Mouse (Mus musculus): ENCODE data around the gene BC048403.
A peak's percentile ranks its signal among the peaks of the same experiment; 100 is the strongest.

Gene BC048403

DNA sequence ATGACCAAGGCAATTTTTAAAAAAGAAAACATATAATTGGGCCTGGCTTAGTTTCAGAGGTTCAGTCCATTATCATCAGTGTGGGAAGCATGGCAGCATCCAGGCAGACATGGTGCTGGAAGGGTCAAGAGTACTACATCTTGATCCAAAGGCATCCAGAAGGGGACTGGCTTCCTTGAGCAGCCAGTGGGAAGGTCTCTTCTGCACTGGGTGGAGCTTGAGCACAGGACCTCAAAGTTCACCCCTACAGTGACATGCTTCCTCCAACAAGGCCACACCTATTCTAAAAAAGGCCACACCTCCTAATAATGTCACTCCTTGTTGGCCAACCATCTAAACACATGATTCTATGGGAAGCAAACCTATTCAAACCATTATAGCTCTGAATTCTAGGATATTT lies 22.9 kb upstream of the BC048403 start:
- H3K4me3 ChIP-seq (replicated peaks; ENCODE audit: low read length) = no peak overlapping the region
- H3K36me3 ChIP-seq (ENCODE audit: insufficient read depth, low read length) = no peaks in the 10 kb centered on the region
- peaks cover 2% of the 10 kb centered on the region; the same call in 1 of the 2 replicates for H3K27me3 ChIP-seq (ENCODE audit: insufficient read depth, low read length)
- H3K4me1 ChIP-seq (replicated peaks; ENCODE audit: low read depth, low read length) = peaks cover 10% of the 10 kb centered on the region; the same call in 1 of the 2 replicates
- peaks cover 3% of the 10 kb centered on the region; the same call in 1 of the 2 replicates for H3K9me3 ChIP-seq (ENCODE audit: low read length)
- TF ChIP-seq POU5F1 (IDR thresholded peaks at IDR 0.05; ENCODE audit: borderline replicate concordance, low read length) (no peak), CTCF (conservative IDR thresholded peaks at IDR 0.05; ENCODE audit: low read length) (no peak), NANOG (IDR thresholded peaks at IDR 0.05; ENCODE audit: borderline replicate concordance, low read length) (no peak)

GRCm38 (mm10) chr10:121718896-121719585 lies 20.7 kb upstream of the BC048403 start:
- Histone ChIP-seq H3K4me1 (replicated peaks; ENCODE audit: low read depth, low read length) (peaks cover 10% of the 10 kb centered on the region; the same call in 1 of the 2 replicates), H3K9me3 (ENCODE audit: low read length) (peaks cover 9% of the 10 kb centered on the region; the same call in 1 of the 2 replicates), H3K4me3 (replicated peaks; ENCODE audit: low read length) (peak overlapping the region; percentile 48; the same call in 1 of the 2 replicates), H3K27me3 (ENCODE audit: insufficient read depth, low read length) (peaks cover 2% of the 10 kb centered on the region; the same call in 1 of the 2 replicates), H3K36me3 (ENCODE audit: insufficient read depth, low read length) (no peaks in the 10 kb centered on the region)
- TF ChIP-seq CTCF (conservative IDR thresholded peaks at IDR 0.05; ENCODE audit: low read length) = no peak
- TF ChIP-seq POU5F1 (IDR thresholded peaks at IDR 0.05; ENCODE audit: borderline replicate concordance, low read length) = no peak
- TF ChIP-seq NANOG (IDR thresholded peaks at IDR 0.05; ENCODE audit: borderline replicate concordance, low read length) = no peak

GRCm38 (mm10) chr10:121720701-121721100 lies 19.0 kb upstream of the BC048403 start:
- no peak for TF ChIP-seq POU5F1 (IDR thresholded peaks at IDR 0.05; ENCODE audit: borderline replicate concordance, low read length)
- TF ChIP-seq NANOG (IDR thresholded peaks at IDR 0.05; ENCODE audit: borderline replicate concordance, low read length) = no peak
- no peak for TF ChIP-seq CTCF (conservative IDR thresholded peaks at IDR 0.05; ENCODE audit: low read length)
- no peak overlapping the region for H3K4me3 ChIP-seq (replicated peaks; ENCODE audit: low read length)
- peaks cover 10% of the 10 kb centered on the region for H3K4me1 ChIP-seq (replicated peaks; ENCODE audit: low read depth, low read length)
- no peaks in the 10 kb centered on the region for H3K36me3 ChIP-seq (ENCODE audit: insufficient read depth, low read length)
- H3K27me3 ChIP-seq (ENCODE audit: insufficient read depth, low read length) = peaks cover 2% of the 10 kb centered on the region; the same call in 1 of the 2 replicates
- H3K9me3 ChIP-seq (ENCODE audit: low read length) = peaks cover 9% of the 10 kb centered on the region; the same call in 1 of the 2 replicates

DNA sequence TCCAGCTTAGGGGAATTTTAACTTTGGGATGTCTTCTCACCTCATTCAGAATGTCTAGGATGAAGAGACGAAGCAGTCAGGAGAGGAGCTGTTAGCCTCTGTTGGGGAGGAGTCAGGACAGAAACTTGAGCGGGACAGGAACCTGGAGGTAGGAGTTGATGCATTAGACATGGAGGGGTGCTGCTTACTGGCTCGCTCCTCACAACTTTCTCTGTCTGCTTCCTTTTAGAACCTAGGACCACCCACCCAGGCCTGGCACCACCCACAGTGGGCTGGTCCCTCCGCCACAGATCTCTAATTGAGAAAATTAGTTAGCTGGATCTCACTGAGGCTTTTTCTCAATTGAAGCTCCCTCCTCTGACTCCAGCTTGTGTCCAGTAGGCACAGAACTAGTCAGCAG lies 13.2 kb upstream of the BC048403 start:
- Histone ChIP-seq H3K4me1 (replicated peaks; ENCODE audit: low read depth, low read length) (peaks cover 33% of the 10 kb centered on the region), H3K36me3 (ENCODE audit: insufficient read depth, low read length) (no peaks in the 10 kb centered on the region), H3K27me3 (ENCODE audit: insufficient read depth, low read length) (no peaks in the 10 kb centered on the region), H3K9me3 (ENCODE audit: low read length) (peaks cover 9% of the 10 kb centered on the region; the same call in 1 of the 2 replicates), H3K4me3 (replicated peaks; ENCODE audit: low read length) (peak overlapping the region; percentile 55)
- TF ChIP-seq NANOG (IDR thresholded peaks at IDR 0.05; ENCODE audit: borderline replicate concordance, low read length) (no peak), CTCF (conservative IDR thresholded peaks at IDR 0.05; ENCODE audit: low read length) (no peak), POU5F1 (IDR thresholded peaks at IDR 0.05; ENCODE audit: borderline replicate concordance, low read length) (no peak)

GRCm38 (mm10) chr10:121727151-121727550 lies 12.6 kb upstream of the BC048403 start:
- no peak for TF ChIP-seq NANOG (IDR thresholded peaks at IDR 0.05; ENCODE audit: borderline replicate concordance, low read length)
- TF ChIP-seq POU5F1 (IDR thresholded peaks at IDR 0.05; ENCODE audit: borderline replicate concordance, low read length) = no peak
- no peak for TF ChIP-seq CTCF (conservative IDR thresholded peaks at IDR 0.05; ENCODE audit: low read length)
- H3K4me3 ChIP-seq (replicated peaks; ENCODE audit: low read length) = peak overlapping the region; percentile 55
- H3K36me3 ChIP-seq (ENCODE audit: insufficient read depth, low read length) = no peaks in the 10 kb centered on the region
- peaks cover 4% of the 10 kb centered on the region; the same call in 1 of the 2 replicates for H3K9me3 ChIP-seq (ENCODE audit: low read length)
- peaks cover 33% of the 10 kb centered on the region for H3K4me1 ChIP-seq (replicated peaks; ENCODE audit: low read depth, low read length)
- H3K27me3 ChIP-seq (ENCODE audit: insufficient read depth, low read length) = no peaks in the 10 kb centered on the region

DNA sequence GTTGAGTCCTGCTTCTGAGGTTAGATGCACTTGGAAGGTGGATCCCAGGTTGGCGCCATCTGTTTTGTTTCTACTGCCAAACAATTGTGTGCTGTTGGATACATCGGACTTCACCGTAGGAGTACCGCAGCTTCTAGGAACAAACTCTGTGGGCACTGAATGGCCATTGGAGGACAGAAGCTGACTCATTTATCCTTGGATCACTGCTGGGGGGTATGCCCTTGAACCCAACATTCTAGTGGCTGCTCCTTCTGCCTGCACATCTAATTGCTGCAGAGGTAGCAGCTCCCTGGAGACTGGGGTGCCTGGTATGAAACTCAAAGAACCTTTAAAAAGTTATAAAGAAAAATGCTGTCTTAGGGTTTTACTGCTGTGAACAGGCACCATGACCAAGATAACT lies 11.5 kb upstream of the BC048403 start:
- Histone ChIP-seq H3K4me3 (replicated peaks; ENCODE audit: low read length) (no peak overlapping the region), H3K36me3 (ENCODE audit: insufficient read depth, low read length) (no peaks in the 10 kb centered on the region), H3K9me3 (ENCODE audit: low read length) (no peaks in the 10 kb centered on the region), H3K27me3 (ENCODE audit: insufficient read depth, low read length) (no peaks in the 10 kb centered on the region), H3K4me1 (replicated peaks; ENCODE audit: low read depth, low read length) (peaks cover 33% of the 10 kb centered on the region)
- TF ChIP-seq NANOG (IDR thresholded peaks at IDR 0.05; ENCODE audit: borderline replicate concordance, low read length) (no peak), CTCF (conservative IDR thresholded peaks at IDR 0.05; ENCODE audit: low read length) (no peak), POU5F1 (IDR thresholded peaks at IDR 0.05; ENCODE audit: borderline replicate concordance, low read length) (no peak)

DNA sequence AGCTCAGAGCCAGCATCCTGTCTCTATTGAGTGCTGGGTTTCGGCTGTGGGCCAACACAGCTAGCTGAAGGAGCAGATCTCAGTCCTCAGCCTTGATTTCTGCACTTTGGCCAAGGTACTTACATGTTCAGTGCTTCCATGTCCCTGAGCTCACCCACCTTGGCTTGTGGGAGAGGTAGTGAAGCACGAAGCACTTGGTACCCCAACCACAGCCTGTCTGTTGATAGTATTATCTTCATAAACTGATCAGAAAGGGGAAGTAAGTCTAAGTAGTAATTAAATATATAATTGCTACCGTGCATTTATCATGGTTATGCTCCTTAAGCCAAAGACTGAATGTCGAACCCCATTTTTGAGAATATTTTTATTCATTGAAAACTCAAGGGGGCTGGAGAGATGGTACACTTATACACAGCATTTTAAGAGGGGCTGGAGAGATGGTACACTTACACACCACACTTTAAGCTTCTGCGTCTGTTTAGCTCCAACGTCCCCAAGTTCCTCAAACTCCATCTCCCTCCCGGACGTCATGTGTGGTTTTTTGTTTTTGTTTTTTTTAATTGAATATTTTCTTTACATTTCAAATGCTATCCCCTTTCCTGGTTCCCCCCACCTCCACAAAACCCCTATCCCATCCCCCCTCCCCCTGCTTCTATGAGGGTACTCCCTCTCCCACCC lies 8.6 kb upstream of the BC048403 start:
- Histone ChIP-seq H3K4me1 (replicated peaks; ENCODE audit: low read depth, low read length) (peaks cover 30% of the 10 kb centered on the region), H3K27me3 (ENCODE audit: insufficient read depth, low read length) (peaks cover 3% of the 10 kb centered on the region; the same call in 1 of the 2 replicates), H3K36me3 (ENCODE audit: insufficient read depth, low read length) (no peaks in the 10 kb centered on the region), H3K4me3 (replicated peaks; ENCODE audit: low read length) (no peak overlapping the region), H3K9me3 (ENCODE audit: low read length) (no peaks in the 10 kb centered on the region)
- no peak for TF ChIP-seq CTCF (conservative IDR thresholded peaks at IDR 0.05; ENCODE audit: low read length)
- no peak for TF ChIP-seq POU5F1 (IDR thresholded peaks at IDR 0.05; ENCODE audit: borderline replicate concordance, low read length)
- no peak for TF ChIP-seq NANOG (IDR thresholded peaks at IDR 0.05; ENCODE audit: borderline replicate concordance, low read length)

GRCm38 (mm10) chr10:121732542-121732941 lies 7.2 kb upstream of the BC048403 start:
- Histone ChIP-seq H3K4me1 (replicated peaks; ENCODE audit: low read depth, low read length) (peaks cover 17% of the 10 kb centered on the region), H3K4me3 (replicated peaks; ENCODE audit: low read length) (no peak overlapping the region), H3K9me3 (ENCODE audit: low read length) (no peaks in the 10 kb centered on the region), H3K36me3 (ENCODE audit: insufficient read depth, low read length) (no peaks in the 10 kb centered on the region), H3K27me3 (ENCODE audit: insufficient read depth, low read length) (peaks cover 3% of the 10 kb centered on the region; the same call in 1 of the 2 replicates)
- TF ChIP-seq POU5F1 (IDR thresholded peaks at IDR 0.05; ENCODE audit: borderline replicate concordance, low read length) (no peak), CTCF (conservative IDR thresholded peaks at IDR 0.05; ENCODE audit: low read length) (no peak), NANOG (IDR thresholded peaks at IDR 0.05; ENCODE audit: borderline replicate concordance, low read length) (no peak)

All from E14TG2a.4 (cell line).